Comparison of ENCODE assay signal across 9 mouse cellular contexts in the genomic region with DNA sequence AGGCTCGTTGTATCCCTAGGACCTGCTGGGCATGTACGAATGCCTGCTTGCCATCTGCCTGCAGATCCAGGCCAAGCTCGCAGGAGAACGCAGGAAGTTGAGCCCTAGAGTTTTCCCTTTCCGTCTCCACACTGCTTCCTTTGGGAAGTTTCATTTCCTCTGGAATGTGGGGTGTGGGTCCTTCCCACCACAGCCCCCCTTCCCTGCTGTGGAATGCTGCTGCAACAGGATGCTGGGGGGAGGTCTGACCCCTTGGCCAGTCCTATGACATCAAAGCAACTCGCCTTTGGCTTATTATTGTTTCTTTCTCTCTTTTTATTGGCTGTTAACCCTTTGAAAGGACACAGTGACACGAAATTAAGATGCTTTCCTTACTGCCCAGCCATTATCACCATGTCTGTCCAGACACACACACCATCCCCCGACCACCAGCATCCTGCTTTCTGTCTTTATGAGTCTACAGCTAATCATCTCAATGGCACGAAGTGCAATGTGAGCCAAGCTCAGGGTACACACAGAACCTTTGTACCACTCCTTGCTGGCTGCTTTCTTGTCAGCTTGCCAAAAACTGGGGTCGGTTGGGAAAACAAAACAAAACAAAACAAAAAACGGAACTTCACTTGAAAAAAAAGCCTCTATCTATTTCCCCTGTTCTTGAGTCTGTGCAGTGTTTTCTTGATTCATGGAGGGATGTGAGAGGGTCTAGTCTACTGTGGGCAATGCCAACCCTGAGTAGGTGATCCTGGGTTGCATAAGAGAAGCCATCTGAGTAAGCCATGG.
A peak's percentile ranks its signal among the peaks of the same experiment; 100 is the strongest.
DNase-seq lines count a peak whose midpoint lies in the region; ATAC-seq and TF ChIP-seq lines count a peak whose summit lies in the region.
"Had no signal": no experiment of that assay in that cellular context is flagged by ENCODE, and none has a peak within 500 bp of the region (broad histone marks: within the 10 kb centered on the region; RNA-seq: fewer than 3 reads in every experiment).

No protein-coding gene starts in this region.

- no peak overlapping the region for H3K4me3 ChIP-seq in midbrain, embryonic 10.5 days
- H3K4me3 ChIP-seq in midbrain, postnatal 0 days (ENCODE audit: low read depth, low read length) = no peak overlapping the region
- H3K4me3 ChIP-seq in heart, embryonic 10.5 days = no peak overlapping the region; the same call in 1 of the 2 replicates
- H3K4me3 ChIP-seq in kidney, embryonic 15.5 days (replicated peaks) = no peak overlapping the region
- no peak overlapping the region for H3K4me3 ChIP-seq in stomach, embryonic 16.5 days (replicated peaks; ENCODE audit: low read length)
- H3K4me3 ChIP-seq: layer of hippocampus, adult 2 months had no signal

- no peaks in the 10 kb centered on the region for H3K9me3 ChIP-seq in midbrain, embryonic 10.5 days (replicated peaks)
- H3K9me3 ChIP-seq in midbrain, postnatal 0 days (ENCODE audit: low read length) = no peaks in the 10 kb centered on the region
- 0 out of 2 replicates have a peak, but pooled peaks cover 4% of the 10 kb centered on the region for H3K9me3 ChIP-seq in heart, embryonic 10.5 days
- no peaks in the 10 kb centered on the region for H3K9me3 ChIP-seq in kidney, embryonic 15.5 days (replicated peaks)
- no peaks in the 10 kb centered on the region for H3K9me3 ChIP-seq in stomach, embryonic 16.5 days (replicated peaks; ENCODE audit: control insufficient read depth, low read length)

- no peak overlapping the region for H3K4me2 ChIP-seq in midbrain, postnatal 0 days (ENCODE audit: low read depth, low read length, poor library complexity, severe bottlenecking)
- H3K4me2 ChIP-seq in kidney, embryonic 15.5 days = peak overlapping the region; percentile 38
- no peak overlapping the region for H3K4me2 ChIP-seq in stomach, embryonic 16.5 days (ENCODE audit: low read depth, low read length)

- 42% methylated on average over 11 of the region's 11 CpGs for WGBS in midbrain, embryonic 10.5 days
- 40% methylated on average over 11 of the region's 11 CpGs for WGBS in midbrain, postnatal 0 days
- 38% methylated on average over 11 of the region's 11 CpGs for WGBS in heart, embryonic 10.5 days
- 10% methylated on average over 11 of the region's 11 CpGs for WGBS in kidney, embryonic 15.5 days
- 38% methylated on average over 11 of the region's 11 CpGs for WGBS in stomach, embryonic 16.5 days

- H3K36me3 ChIP-seq in midbrain, embryonic 10.5 days = no peaks in the 10 kb centered on the region
- H3K36me3 ChIP-seq in midbrain, postnatal 0 days (ENCODE audit: insufficient read depth, low read length) = no peaks in the 10 kb centered on the region
- no peaks in the 10 kb centered on the region for H3K36me3 ChIP-seq in heart, embryonic 10.5 days
- H3K36me3 ChIP-seq in kidney, embryonic 15.5 days = no peaks in the 10 kb centered on the region
- no peaks in the 10 kb centered on the region for H3K36me3 ChIP-seq in stomach, embryonic 16.5 days (ENCODE audit: control insufficient read depth, insufficient read depth, low read length)

- peaks cover 14% of the 10 kb centered on the region for H3K27me3 ChIP-seq in midbrain, embryonic 10.5 days (ENCODE audit: low read depth, poor library complexity, severe bottlenecking)
- no peaks in the 10 kb centered on the region for H3K27me3 ChIP-seq in midbrain, postnatal 0 days (ENCODE audit: insufficient read depth, low read length)
- no peaks in the 10 kb centered on the region for H3K27me3 ChIP-seq in heart, embryonic 10.5 days (ENCODE audit: insufficient read depth, poor library complexity, severe bottlenecking)
- H3K27me3 ChIP-seq in kidney, embryonic 15.5 days = no peaks in the 10 kb centered on the region
- H3K27me3 ChIP-seq in stomach, embryonic 16.5 days (ENCODE audit: control insufficient read depth, insufficient read depth, low read length) = no peaks in the 10 kb centered on the region

- no peak for TF ChIP-seq CTCF in midbrain, postnatal 0 days (IDR thresholded peaks at IDR 0.05)

- no peak for ATAC-seq in midbrain, postnatal 0 days (ENCODE audit: low FRiP score)
- peak; percentile 88 for ATAC-seq in kidney, embryonic 15.5 days (replicated peaks; ENCODE audit: low FRiP score)
- no peak; the same call in 1 of the 2 replicates for ATAC-seq in stomach, embryonic 16.5 days (ENCODE audit: insufficient read depth, low FRiP score)

- peak; percentile 29 for DNase-seq in midbrain, embryonic 10.5 days (ENCODE audit: low spot score)
- DNase-seq in midbrain, postnatal 0 days (ENCODE audit: low spot score) = no peak
- no peak for DNase-seq in heart, embryonic 10.5 days (ENCODE audit: low spot score)
- no peak for DNase-seq in layer of hippocampus, postnatal 36 days
- no peak for DNase-seq in layer of hippocampus, adult 18-20 months (ENCODE audit: low spot score in 2 of 2)
- DNase-seq in spleen, postnatal 36 days (ENCODE audit: low spot score in 2 of 2) = no peak

- peak overlapping the region; percentile 63 for H3K27ac ChIP-seq in midbrain, embryonic 10.5 days (replicated peaks)
- H3K27ac ChIP-seq in midbrain, postnatal 0 days (ENCODE audit: low read depth, low read length) = no peak overlapping the region
- peak overlapping the region; percentile 80 for H3K27ac ChIP-seq in heart, embryonic 10.5 days
- peak overlapping the region; percentile 91 for H3K27ac ChIP-seq in kidney, embryonic 15.5 days
- peak overlapping the region; percentile 23; the same call in 1 of the 2 replicates for H3K27ac ChIP-seq in stomach, embryonic 16.5 days (ENCODE audit: low read length)
- H3K27ac ChIP-seq: layer of hippocampus, adult 2 months had no signal

- peaks cover 44% of the 10 kb centered on the region for H3K4me1 ChIP-seq in midbrain, embryonic 10.5 days
- H3K4me1 ChIP-seq in midbrain, postnatal 0 days (ENCODE audit: insufficient read depth, low read length) = peaks cover 3% of the 10 kb centered on the region; the same call in 1 of the 2 replicates
- H3K4me1 ChIP-seq in heart, embryonic 10.5 days = peaks cover 49% of the 10 kb centered on the region
- peaks cover 47% of the 10 kb centered on the region for H3K4me1 ChIP-seq in kidney, embryonic 15.5 days
- H3K4me1 ChIP-seq in stomach, embryonic 16.5 days (ENCODE audit: control insufficient read depth, insufficient read depth, low read length) = peaks cover 19% of the 10 kb centered on the region

- H3K9ac ChIP-seq in midbrain, postnatal 0 days (replicated peaks; ENCODE audit: low read length, poor library complexity, severe bottlenecking) = no peak overlapping the region
- no peak overlapping the region for H3K9ac ChIP-seq in kidney, embryonic 15.5 days
- no peak overlapping the region for H3K9ac ChIP-seq in stomach, embryonic 16.5 days (ENCODE audit: low read length)
